Mouse (Mus musculus) T-helper 2 cell (primary cell): Measurements from ENCODE around the gene A830031A19Rik.

Experiments
- in situ Hi-C: fragments of 300-600 bp; cut with MboI, MseI; formaldehyde crosslinking; loops from one replicate; pipeline ENCODE4 v1.15.1; 2025; ENCODE audit warnings: high pct_unique_total_duplicates

A830031A19Rik gene

GRCm38 (mm10) chr11:24095656-24096353 lies 21.0 kb upstream of the A830031A19Rik start:
- in situ Hi-C loops, result no loop called here

GRCm38 (mm10) chr11:24095236-24095635 lies 20.4 kb upstream of the A830031A19Rik start:
- in situ Hi-C loops, result no loop called here

DNA sequence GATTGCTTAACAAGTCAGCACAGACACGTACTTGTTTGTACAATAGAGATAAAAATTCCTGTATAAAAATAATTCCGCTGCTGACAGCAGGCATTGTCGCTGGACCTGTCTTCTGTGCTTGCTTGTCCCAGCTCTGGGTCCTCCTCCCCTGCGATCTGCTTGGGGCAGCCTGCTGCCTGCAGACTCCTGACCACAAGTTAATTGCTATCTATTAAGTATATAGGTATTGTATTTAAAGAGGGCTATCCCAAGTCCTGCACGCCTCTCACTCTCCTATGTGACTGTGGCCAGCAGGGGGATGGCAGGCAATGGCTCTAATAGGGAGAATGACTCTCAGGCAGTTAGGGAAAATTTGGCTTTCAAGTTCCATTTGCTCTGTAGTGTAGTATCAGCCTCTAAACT lies 19.2 kb upstream of the A830031A19Rik start:
- in situ Hi-C loops, result no loop called here

GRCm38 (mm10) chr11:24092618-24093017 lies 17.8 kb upstream of the A830031A19Rik start:
- in situ Hi-C loops, result no loop called here

GRCm38 (mm10) chr11:24091393-24092080 lies 16.7 kb upstream of the A830031A19Rik start:
- in situ Hi-C loops, result no loop called here

- in situ Hi-C loops, result no loop called here
These were observed 15.6 kb upstream of the A830031A19Rik start for GRCm38 (mm10) chr11:24090443-24090842.

- in situ Hi-C loops, result no loop called here
These were observed 12.2 kb upstream of the A830031A19Rik start for GRCm38 (mm10) chr11:24087069-24087468.

- in situ Hi-C loops, result no loop called here
These were observed 11.1 kb upstream of the A830031A19Rik start for GRCm38 (mm10) chr11:24085986-24086385.

- in situ Hi-C loops, result no loop called here
These were observed 9.7 kb upstream of the A830031A19Rik start for GRCm38 (mm10) chr11:24084590-24084989.

DNA sequence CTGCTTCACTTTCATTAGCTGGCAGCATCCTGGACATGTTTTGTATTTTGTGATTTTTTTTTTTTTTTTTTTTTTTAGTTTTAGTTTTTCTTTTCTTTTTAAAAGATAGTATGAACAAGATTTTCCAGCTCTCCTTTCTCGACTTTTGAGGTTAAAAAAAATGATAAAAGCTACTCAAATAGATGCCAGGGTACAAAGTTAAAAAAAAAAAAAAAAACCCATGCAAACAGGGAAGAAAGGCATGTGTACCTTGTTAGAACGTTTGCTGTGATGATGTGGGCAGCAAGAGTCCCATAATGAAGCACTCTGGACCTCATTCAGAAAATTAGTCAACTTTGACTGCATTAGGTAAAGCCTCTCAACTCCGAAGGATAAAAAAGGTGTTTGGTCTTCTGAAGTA lies 9.2 kb upstream of the A830031A19Rik start:
- in situ Hi-C loops, result no loop called here

GRCm38 (mm10) chr11:24083423-24083822 lies 8.6 kb upstream of the A830031A19Rik start:
- in situ Hi-C loops, result no loop called here

- in situ Hi-C loops, result no loop called here
These were observed 8.2 kb upstream of the A830031A19Rik start for GRCm38 (mm10) chr11:24083076-24083405.

DNA sequence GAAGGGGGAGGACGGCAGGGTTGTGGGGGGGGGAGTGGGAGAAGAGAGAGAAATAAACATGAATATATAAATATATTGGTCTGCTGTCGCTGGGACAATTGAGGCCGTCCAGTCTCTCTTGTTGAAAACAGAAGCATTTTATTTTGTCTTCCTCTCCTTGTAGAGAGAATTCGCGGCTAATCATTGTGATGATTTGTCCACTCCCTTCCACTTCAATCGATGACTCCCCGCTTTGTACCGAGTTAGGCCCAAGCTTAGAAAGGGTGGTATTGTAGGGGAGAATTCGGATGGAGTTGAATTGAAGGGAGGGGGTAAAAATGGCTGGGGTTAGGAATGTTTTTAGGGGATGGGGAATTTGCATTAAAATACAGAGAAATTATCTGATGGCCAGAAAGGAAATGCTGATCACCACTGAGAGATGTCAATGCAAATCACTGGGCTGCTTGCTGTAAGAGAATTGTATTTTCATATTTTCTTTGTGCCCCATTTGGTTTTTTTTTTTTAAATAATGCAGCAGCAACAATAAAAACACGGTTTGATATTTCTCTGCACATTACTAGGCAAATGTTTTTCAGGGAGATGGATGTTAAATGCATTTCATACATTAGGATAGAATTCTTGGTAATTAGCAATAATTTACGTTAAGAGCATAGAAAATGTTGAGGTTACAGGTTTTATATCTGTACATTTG lies 7.7 kb upstream of the A830031A19Rik start:
- in situ Hi-C loops, result no loop called here

- in situ Hi-C loops, result no loop called here
These were observed 7.0 kb upstream of the A830031A19Rik start for GRCm38 (mm10) chr11:24081687-24082384.

GRCm38 (mm10) chr11:24081016-24081686 lies 6.3 kb upstream of the A830031A19Rik start:
- in situ Hi-C loops, result no loop called here

DNA sequence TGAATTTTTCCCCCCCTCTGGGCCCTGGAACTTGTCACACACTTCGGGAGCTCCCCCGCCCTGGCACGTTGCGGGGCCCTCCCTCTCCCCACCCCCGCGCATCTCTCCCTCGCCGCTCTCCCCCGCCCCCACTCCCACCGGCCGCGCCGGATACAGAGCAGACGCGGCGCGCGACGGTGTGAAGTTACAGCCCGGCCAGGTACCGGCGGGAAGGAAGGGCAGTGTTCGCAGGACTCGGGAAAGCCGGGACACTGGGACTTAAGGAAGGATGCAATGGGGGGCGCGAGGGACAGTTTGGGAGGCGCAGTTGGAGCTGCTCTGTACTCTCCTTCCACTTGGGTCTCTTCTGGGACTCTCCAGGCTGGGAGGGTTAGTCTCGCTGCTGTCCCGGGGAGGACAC lies 5.7 kb upstream of the A830031A19Rik start:
- in situ Hi-C loops, result no loop called here

DNA sequence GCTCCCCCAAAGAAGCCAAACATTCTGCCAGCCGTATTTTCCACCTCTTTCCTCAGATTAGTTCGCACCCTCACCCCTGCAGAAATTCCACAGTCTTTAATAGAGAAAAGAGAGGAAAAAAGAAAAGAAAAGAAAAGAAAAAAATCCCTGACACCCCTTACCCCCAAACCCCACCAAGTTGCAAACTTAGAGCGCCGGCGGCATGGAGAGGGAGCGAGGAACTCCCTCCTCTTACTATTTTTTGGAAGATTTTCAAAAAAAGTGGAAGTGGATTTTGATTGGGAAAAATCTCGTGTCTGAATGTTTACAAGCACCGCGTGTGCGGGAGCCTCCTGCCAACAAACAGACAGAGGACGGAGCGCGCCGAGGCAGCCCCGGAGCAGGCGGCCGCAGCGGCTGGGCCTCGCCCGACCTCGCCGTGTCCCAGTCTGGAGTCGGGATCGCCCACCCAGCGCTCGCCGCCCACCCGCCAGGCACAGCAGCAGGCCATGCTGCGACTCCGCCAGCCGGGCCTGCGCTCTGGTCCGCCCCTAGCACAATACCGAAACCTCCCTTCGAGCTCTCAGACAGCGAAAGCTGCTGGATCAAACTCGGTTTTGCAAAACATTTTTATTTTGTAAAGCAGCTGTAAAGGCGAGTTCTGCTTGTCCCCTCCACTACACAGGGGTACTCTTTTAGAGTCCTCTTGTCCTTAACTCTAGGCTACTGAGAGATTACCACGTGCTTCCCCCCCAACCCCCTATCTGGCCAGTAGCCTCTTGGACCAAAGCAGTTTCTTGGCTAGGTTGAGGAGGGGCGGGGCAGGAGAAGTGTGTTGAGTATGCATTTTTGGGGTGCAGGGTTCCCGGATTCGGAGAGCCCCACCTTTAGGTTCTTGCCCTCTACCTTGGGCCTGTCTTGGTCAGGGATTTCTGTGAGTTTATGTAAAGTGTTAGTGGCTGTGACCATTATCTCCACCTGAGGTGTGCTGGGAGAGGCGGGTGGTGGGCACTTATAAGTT lies 4.8 kb upstream of the A830031A19Rik start:
- in situ Hi-C loops, result no loop called here

DNA sequence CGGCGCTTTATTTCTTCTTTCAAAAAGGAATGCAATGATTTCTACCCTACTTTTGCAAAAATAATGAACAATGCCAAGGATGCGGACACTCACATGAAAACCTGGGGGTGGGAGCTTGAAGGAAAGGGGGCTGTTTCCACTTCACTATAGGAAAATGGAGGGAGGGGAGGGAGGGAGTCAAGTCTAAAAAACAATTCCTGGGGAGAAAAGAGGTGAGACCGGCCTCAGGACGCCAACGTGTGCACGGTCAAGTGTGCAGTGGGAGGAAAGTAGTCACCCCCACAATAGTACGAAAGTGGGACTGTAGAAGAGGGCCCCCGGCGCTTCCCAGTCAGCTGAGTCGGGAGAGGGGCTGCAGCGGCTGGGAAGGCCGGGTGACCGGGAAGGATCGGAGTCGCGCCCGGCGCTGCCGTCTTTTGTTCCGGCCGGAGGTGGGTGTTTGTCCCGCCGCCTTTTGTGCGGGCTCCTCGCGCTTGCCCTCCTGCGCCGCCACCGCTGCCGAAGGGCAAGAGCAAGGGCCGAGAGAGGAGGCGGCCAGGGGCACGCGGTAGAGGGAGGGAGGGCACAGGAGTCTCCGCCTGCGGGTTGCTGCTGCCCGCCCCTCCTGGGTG lies 4.0 kb upstream of the A830031A19Rik start:
- in situ Hi-C loops, result no loop called here

GRCm38 (mm10) chr11:24077795-24078705 lies 3.2 kb upstream of the A830031A19Rik start, which contains the start of gene Bcl11a:
Gene Bcl11a, plus strand, starts transcription at chr11:24078056.
- in situ Hi-C loops, result no loop called here
